ENCODE assay signal across 17 mouse cellular contexts in genomic region chr16:18477996-18478395, GRCm38 (mm10). TPM values are rescaled to one million over a fixed set of nuclear protein-coding genes. Genes with fewer than 3 reads are reported as not detected.
DNase-seq lines count a peak whose midpoint lies in the region; ATAC-seq and TF ChIP-seq lines count a peak whose summit lies in the region.
"Had no signal": no experiment of that assay in that cellular context is flagged by ENCODE, and none has a peak within 500 bp of the region (broad histone marks: within the 10 kb centered on the region; RNA-seq: fewer than 3 reads in every experiment).

No protein-coding gene starts in this region.

- H3K36me3 ChIP-seq in heart, postnatal 0 days (replicated peaks; ENCODE audit: control insufficient read depth, insufficient read depth, low read length), result peaks cover 18% of the 10 kb centered on the region; the same call in 1 of the 2 replicates
- H3K36me3 ChIP-seq in liver, embryonic 14.5 days (replicated peaks; ENCODE audit: control insufficient read depth, insufficient read depth, low read depth), result peaks cover 61% of the 10 kb centered on the region
- H3K36me3 ChIP-seq in liver, embryonic 12.5 days, result peaks cover 97% of the 10 kb centered on the region
- H3K36me3 ChIP-seq in midbrain, postnatal 0 days (ENCODE audit: insufficient read depth, low read length), result peaks cover 19% of the 10 kb centered on the region
- peaks cover 20% of the 10 kb centered on the region for H3K36me3 ChIP-seq in midbrain, embryonic 13.5 days
- no peaks in the 10 kb centered on the region; the same call in 1 of the 2 replicates for H3K36me3 ChIP-seq in stomach, postnatal 0 days (ENCODE audit: control insufficient read depth, insufficient read depth, low read length)
- H3K36me3 ChIP-seq: intestine, embryonic 15.5 days; stomach, embryonic 15.5 days had no signal

- H3K4me1 ChIP-seq in heart, postnatal 0 days (ENCODE audit: control insufficient read depth, insufficient read depth), result no peaks in the 10 kb centered on the region
- H3K4me1 ChIP-seq in liver, embryonic 14.5 days (replicated peaks; ENCODE audit: control insufficient read depth in 2 of 2, insufficient read depth in 2 of 2, low read length in 1 of 2), result peaks cover 0 to 2% of the 10 kb centered on the region in 2 experiments; a peak in 1 of 4 replicates
- H3K4me1 ChIP-seq in liver, embryonic 12.5 days, result peaks cover 14% of the 10 kb centered on the region
- no peaks in the 10 kb centered on the region for H3K4me1 ChIP-seq in midbrain, postnatal 0 days (ENCODE audit: insufficient read depth, low read length)
- no peaks in the 10 kb centered on the region; the same call in 1 of the 2 replicates for H3K4me1 ChIP-seq in midbrain, embryonic 13.5 days (replicated peaks)
- no peaks in the 10 kb centered on the region for H3K4me1 ChIP-seq in stomach, postnatal 0 days (replicated peaks; ENCODE audit: control insufficient read depth, insufficient read depth)
- H3K4me1 ChIP-seq: intestine, embryonic 15.5 days; stomach, embryonic 15.5 days had no signal

- no peaks in the 10 kb centered on the region for H3K9me3 ChIP-seq in heart, postnatal 0 days (replicated peaks; ENCODE audit: control insufficient read depth, low read length)
- H3K9me3 ChIP-seq in liver, embryonic 14.5 days (ENCODE audit: control insufficient read depth, low read length), result no peaks in the 10 kb centered on the region
- H3K9me3 ChIP-seq in liver, embryonic 12.5 days (replicated peaks), result no peaks in the 10 kb centered on the region
- no peaks in the 10 kb centered on the region for H3K9me3 ChIP-seq in midbrain, postnatal 0 days (ENCODE audit: low read length)
- H3K9me3 ChIP-seq in midbrain, embryonic 13.5 days, result no peaks in the 10 kb centered on the region
- no peaks in the 10 kb centered on the region for H3K9me3 ChIP-seq in stomach, postnatal 0 days (ENCODE audit: control insufficient read depth, low read length)
- H3K9me3 ChIP-seq: forebrain, embryonic 12.5 days; intestine, embryonic 15.5 days; stomach, embryonic 15.5 days had no signal

- intact Hi-C loops in heart, postnatal 25 days (cut with DNase I), result no loop called here

- H3K4me3 ChIP-seq in heart, postnatal 0 days (ENCODE audit: low read depth, low read length), result no peak overlapping the region
- no peak overlapping the region for H3K4me3 ChIP-seq in liver, embryonic 14.5 days (ENCODE audit: insufficient read depth in 1 of 2, low read depth in 2 of 2, low read length in 2 of 2)
- no peak overlapping the region for H3K4me3 ChIP-seq in liver, embryonic 12.5 days
- no peak overlapping the region for H3K4me3 ChIP-seq in midbrain, postnatal 0 days (ENCODE audit: low read depth, low read length)
- no peak overlapping the region for H3K4me3 ChIP-seq in midbrain, embryonic 13.5 days (replicated peaks)
- H3K4me3 ChIP-seq in stomach, postnatal 0 days (ENCODE audit: low read depth, low read length), result no peak overlapping the region
- H3K4me3 ChIP-seq: forebrain, embryonic 12.5 days; intestine, embryonic 15.5 days; stomach, embryonic 15.5 days had no signal

- no peak overlapping the region for H3K9ac ChIP-seq in heart, postnatal 0 days (replicated peaks; ENCODE audit: low read depth, low read length)
- H3K9ac ChIP-seq in liver, embryonic 14.5 days (replicated peaks), result no peak overlapping the region
- no peak overlapping the region for H3K9ac ChIP-seq in liver, embryonic 12.5 days
- no peak overlapping the region for H3K9ac ChIP-seq in midbrain, postnatal 0 days (replicated peaks; ENCODE audit: low read length, poor library complexity, severe bottlenecking)
- H3K9ac ChIP-seq in midbrain, embryonic 13.5 days (replicated peaks), result no peak overlapping the region
- H3K9ac ChIP-seq in stomach, postnatal 0 days (ENCODE audit: low read length), result no peak overlapping the region
- H3K9ac ChIP-seq: forebrain, embryonic 12.5 days; hindbrain, embryonic 14.5 days; intestine, embryonic 15.5 days; stomach, embryonic 15.5 days had no signal

- WGBS in heart, postnatal 0 days, result 57% methylated on average over 6 of the region's 6 CpGs
- 63% methylated on average over 6 of the region's 6 CpGs for WGBS in liver, embryonic 14.5 days (ENCODE audit: insufficient replicate concordance)
- 64% methylated on average over 6 of the region's 6 CpGs for whole genome bisulfite sequencing in liver, embryonic 12.5 days (ENCODE audit: insufficient replicate concordance)
- WGBS in midbrain, postnatal 0 days, result 73% methylated on average over 6 of the region's 6 CpGs
- WGBS in midbrain, embryonic 13.5 days, result 69% methylated on average over 6 of the region's 6 CpGs
- WGBS in stomach, postnatal 0 days, result 75% methylated on average over 6 of the region's 6 CpGs

- no peak for ATAC-seq in heart, postnatal 0 days (ENCODE audit: insufficient read depth, low read depth)
- ATAC-seq in liver, embryonic 14.5 days (ENCODE audit: insufficient read depth), result no peak
- no peak for ATAC-seq in liver, embryonic 12.5 days
- ATAC-seq in midbrain, postnatal 0 days (ENCODE audit: low FRiP score), result no peak
- no peak for ATAC-seq in midbrain, embryonic 13.5 days
- no peak for ATAC-seq in stomach, postnatal 0 days (ENCODE audit: low FRiP score, low TSS enrichment)
- ATAC-seq: intestine, embryonic 15.5 days; midbrain, embryonic 16.5 days had no signal

- H3K4me2 ChIP-seq in heart, postnatal 0 days (ENCODE audit: low read depth, low read length), result no peak overlapping the region
- no peak overlapping the region for H3K4me2 ChIP-seq in liver, embryonic 14.5 days (ENCODE audit: low read depth)
- H3K4me2 ChIP-seq in liver, embryonic 12.5 days, result no peak overlapping the region
- H3K4me2 ChIP-seq in midbrain, postnatal 0 days (ENCODE audit: low read depth, low read length, poor library complexity, severe bottlenecking), result no peak overlapping the region
- H3K4me2 ChIP-seq in midbrain, embryonic 13.5 days (replicated peaks), result no peak overlapping the region
- H3K4me2 ChIP-seq in stomach, postnatal 0 days (replicated peaks; ENCODE audit: low read depth), result no peak overlapping the region
- H3K4me2 ChIP-seq: forebrain, embryonic 12.5 days; hindbrain, embryonic 14.5 days; intestine, embryonic 15.5 days; stomach, embryonic 15.5 days had no signal

- H3K27ac ChIP-seq in heart, postnatal 0 days (ENCODE audit: low read depth), result no peak overlapping the region
- H3K27ac ChIP-seq in liver, embryonic 14.5 days, result no peak overlapping the region
- H3K27ac ChIP-seq in liver, embryonic 12.5 days, result no peak overlapping the region
- H3K27ac ChIP-seq in midbrain, postnatal 0 days (ENCODE audit: low read depth, low read length), result no peak overlapping the region
- H3K27ac ChIP-seq in midbrain, embryonic 13.5 days, result no peak overlapping the region
- no peak overlapping the region for H3K27ac ChIP-seq in stomach, postnatal 0 days (replicated peaks)
- H3K27ac ChIP-seq: forebrain, embryonic 12.5 days; hindbrain, embryonic 14.5 days; intestine, embryonic 15.5 days; stomach, embryonic 15.5 days had no signal

- TF ChIP-seq CTCF in heart, postnatal 0 days (IDR thresholded peaks at IDR 0.05; ENCODE audit: low read depth), result peak; percentile 33
- TF ChIP-seq CTCF in liver, embryonic 14.5 days (IDR thresholded peaks at IDR 0.05; ENCODE audit: low read depth), result peak; percentile 31
- TF ChIP-seq CTCF in midbrain, postnatal 0 days (IDR thresholded peaks at IDR 0.05), result peak; percentile 35
- peak; percentile 33 for TF ChIP-seq CTCF in stomach, postnatal 0 days (IDR thresholded peaks at IDR 0.05; ENCODE audit: low read depth)

- H3K27me3 ChIP-seq in heart, postnatal 0 days (ENCODE audit: control insufficient read depth, insufficient read depth, low read length), result no peaks in the 10 kb centered on the region
- H3K27me3 ChIP-seq in liver, embryonic 14.5 days (ENCODE audit: control insufficient read depth, insufficient read depth, low read length), result no peaks in the 10 kb centered on the region
- no peaks in the 10 kb centered on the region for H3K27me3 ChIP-seq in liver, embryonic 12.5 days (replicated peaks)
- H3K27me3 ChIP-seq in midbrain, postnatal 0 days (ENCODE audit: insufficient read depth, low read length), result no peaks in the 10 kb centered on the region
- no peaks in the 10 kb centered on the region for H3K27me3 ChIP-seq in midbrain, embryonic 13.5 days
- no peaks in the 10 kb centered on the region for H3K27me3 ChIP-seq in stomach, postnatal 0 days (ENCODE audit: control insufficient read depth, insufficient read depth, low read length)
- H3K27me3 ChIP-seq: forebrain, embryonic 12.5 days; intestine, embryonic 15.5 days; stomach, embryonic 15.5 days had no signal

- TF ChIP-seq EP300 in heart, postnatal 0 days (IDR thresholded peaks at IDR 0.05; ENCODE audit: low read depth), result no peak
- TF ChIP-seq EP300 in liver, embryonic 14.5 days (IDR thresholded peaks at IDR 0.05; ENCODE audit: low read depth), result no peak
- no peak for TF ChIP-seq EP300 in stomach, postnatal 0 days (optimal IDR thresholded peaks at IDR 0.05)

- DNase-seq in heart, postnatal 0 days (ENCODE audit: low spot score), result no peak
- DNase-seq in heart, postnatal 25 days (ENCODE audit: low spot score), result no peak
- DNase-seq in liver, embryonic 14.5 days (ENCODE audit: low read depth in 3 of 3, low spot score in 3 of 3), result no peak
- peak; percentile 3 for DNase-seq in midbrain, postnatal 0 days (ENCODE audit: low spot score)
- no peak for DNase-seq in stomach, postnatal 0 days (ENCODE audit: low spot score)
- no peak for DNase-seq in kidney, adult 8-10 months
- DNase-seq: cerebellum, postnatal 36 days; gastrocnemius, postnatal 25 days; heart, postnatal 10 days; thymus, postnatal 14 days had no signal

RNA-seq across cellular contexts. Expression of gene Gnb1l, which starts 20.5 kb away (rescaled TPM):
- total RNA-seq in heart, postnatal 0 days (2014; rRNA removed; ENCODE audit: low replicate concordance), result 0.43 and 2.2 TPM in 2 replicates
- 7.5 and 8.5 TPM in 2 replicates for polyA plus RNA-seq in heart, postnatal 0 days (2015; fragmentation: Nextera tagmentation; extraction: Ambion mirVana)
- total RNA-seq in heart, postnatal 25 days (2021), result 1 to 10 TPM; 4.9 to 5.6 TPM
- 5.7 and 6.0 TPM in 2 replicates for polyA plus RNA-seq in liver, embryonic 14.5 days (2012; rRNA removed)
- polyA plus RNA-seq in liver, embryonic 14.5 days (2014; fragmentation: Nextera tagmentation; extraction: Ambion mirVana), result 7.7 and 9.0 TPM in 2 replicates
- polyA plus RNA-seq in liver, embryonic 12.5 days (2016; fragmentation: Nextera tagmentation; extraction: Ambion mirVana), result 14.0 and 15.0 TPM in 2 replicates
- total RNA-seq in midbrain, postnatal 0 days (2014; rRNA removed), result 9.1 and 12.4 TPM in 2 replicates
- polyA plus RNA-seq in midbrain, postnatal 0 days (2015; fragmentation: Nextera tagmentation; extraction: Ambion mirVana), result 20.5 and 21.0 TPM in 2 replicates
- polyA plus RNA-seq in midbrain, embryonic 13.5 days (2015; fragmentation: Nextera tagmentation; extraction: Ambion mirVana), result 12.9 and 16.0 TPM in 2 replicates
- 8.3 and 9.0 TPM in 2 replicates for polyA plus RNA-seq in stomach, postnatal 0 days (2015; fragmentation: Nextera tagmentation; extraction: Ambion mirVana)

RNA-seq across cellular contexts. Expression of gene Rtl10, which starts 20.7 kb away (rescaled TPM):
- 0.42 and 1.6 TPM in 2 replicates for total RNA-seq in heart, postnatal 0 days (2014; rRNA removed; ENCODE audit: low replicate concordance)
- 0.94 and 1.2 TPM in 2 replicates for polyA plus RNA-seq in heart, postnatal 0 days (2015; fragmentation: Nextera tagmentation; extraction: Ambion mirVana)
- 1 to 10 TPM; 3.3 to 4.6 TPM for total RNA-seq in heart, postnatal 25 days (2021)
- 2.2 and 2.3 TPM in 2 replicates for polyA plus RNA-seq in liver, embryonic 14.5 days (2012; rRNA removed)
- 0.63 and 1.0 TPM in 2 replicates for polyA plus RNA-seq in liver, embryonic 14.5 days (2014; fragmentation: Nextera tagmentation; extraction: Ambion mirVana)
- 1.3 and 1.7 TPM in 2 replicates for polyA plus RNA-seq in liver, embryonic 12.5 days (2016; fragmentation: Nextera tagmentation; extraction: Ambion mirVana)
- total RNA-seq in midbrain, postnatal 0 days (2014; rRNA removed), result 7.1 and 7.9 TPM in 2 replicates
- polyA plus RNA-seq in midbrain, postnatal 0 days (2015; fragmentation: Nextera tagmentation; extraction: Ambion mirVana), result 3.0 and 3.8 TPM in 2 replicates
- 3.9 and 4.5 TPM in 2 replicates for polyA plus RNA-seq in midbrain, embryonic 13.5 days (2015; fragmentation: Nextera tagmentation; extraction: Ambion mirVana)
- 0.74 and 1.1 TPM in 2 replicates for polyA plus RNA-seq in stomach, postnatal 0 days (2015; fragmentation: Nextera tagmentation; extraction: Ambion mirVana)

RNA-seq across cellular contexts. Expression of gene Comt, which starts 51.3 kb away (rescaled TPM):
- total RNA-seq in heart, postnatal 0 days (2014; rRNA removed; ENCODE audit: low replicate concordance), result 160 and 168 TPM in 2 replicates
- polyA plus RNA-seq in heart, postnatal 0 days (2015; fragmentation: Nextera tagmentation; extraction: Ambion mirVana), result 155 and 158 TPM in 2 replicates
- total RNA-seq in heart, postnatal 25 days (2021), result 100 to 1,000 TPM; 112 TPM
- polyA plus RNA-seq in liver, embryonic 14.5 days (2012; rRNA removed), result 73.8 and 84.7 TPM in 2 replicates
- 69.8 and 80.4 TPM in 2 replicates for polyA plus RNA-seq in liver, embryonic 14.5 days (2014; fragmentation: Nextera tagmentation; extraction: Ambion mirVana)
- 113 and 120 TPM in 2 replicates for polyA plus RNA-seq in liver, embryonic 12.5 days (2016; fragmentation: Nextera tagmentation; extraction: Ambion mirVana)
- 62.3 and 74.6 TPM in 2 replicates for total RNA-seq in midbrain, postnatal 0 days (2014; rRNA removed)
- 95.0 and 103 TPM in 2 replicates for polyA plus RNA-seq in midbrain, postnatal 0 days (2015; fragmentation: Nextera tagmentation; extraction: Ambion mirVana)
- 75.7 and 78.8 TPM in 2 replicates for polyA plus RNA-seq in midbrain, embryonic 13.5 days (2015; fragmentation: Nextera tagmentation; extraction: Ambion mirVana)
- polyA plus RNA-seq in stomach, postnatal 0 days (2015; fragmentation: Nextera tagmentation; extraction: Ambion mirVana), result 95.1 and 99.6 TPM in 2 replicates

RNA-seq across cellular contexts. Expression of gene Txnrd2, which starts 51.8 kb away (rescaled TPM):
- total RNA-seq in heart, postnatal 0 days (2014; rRNA removed; ENCODE audit: low replicate concordance), result 12.7 and 14.7 TPM in 2 replicates
- polyA plus RNA-seq in heart, postnatal 0 days (2015; fragmentation: Nextera tagmentation; extraction: Ambion mirVana), result 40.0 and 41.2 TPM in 2 replicates
- 10 to 100 TPM; 36.1 to 38.2 TPM for total RNA-seq in heart, postnatal 25 days (2021)
- 79.9 and 113 TPM in 2 replicates for polyA plus RNA-seq in liver, embryonic 14.5 days (2012; rRNA removed)
- polyA plus RNA-seq in liver, embryonic 14.5 days (2014; fragmentation: Nextera tagmentation; extraction: Ambion mirVana), result 110 and 112 TPM in 2 replicates
- polyA plus RNA-seq in liver, embryonic 12.5 days (2016; fragmentation: Nextera tagmentation; extraction: Ambion mirVana), result 106 and 107 TPM in 2 replicates
- total RNA-seq in midbrain, postnatal 0 days (2014; rRNA removed), result 13.3 and 22.9 TPM in 2 replicates
- 38.3 and 42.6 TPM in 2 replicates for polyA plus RNA-seq in midbrain, postnatal 0 days (2015; fragmentation: Nextera tagmentation; extraction: Ambion mirVana)
- polyA plus RNA-seq in midbrain, embryonic 13.5 days (2015; fragmentation: Nextera tagmentation; extraction: Ambion mirVana), result 25.9 and 28.6 TPM in 2 replicates
- polyA plus RNA-seq in stomach, postnatal 0 days (2015; fragmentation: Nextera tagmentation; extraction: Ambion mirVana), result 16.2 and 16.8 TPM in 2 replicates
